Mouse (Mus musculus) kidney, postnatal 0 days (tissue): ENCODE data around the gene Mapkap1. TPM values are rescaled to one million over a fixed set of nuclear protein-coding genes. Genes with fewer than 3 reads are reported as not detected.

Experiments used
- ATAC-seq: fragments of 200-750 bp; cut with Nextera tagmentation; replicated peaks from 2 replicates; pipeline ENCODE4 v1.8.0; 2017; ENCODE audit warnings: low read depth, moderate number of reproducible peaks, moderate TSS enrichment, moderate library complexity; ENCODE audit not compliant: low FRiP score
- DNase-seq: peaks from one replicate; pipeline ENCODE4 v3.0.0-alpha.2; 2016; ENCODE audit warnings: low spot score
- H3K27ac ChIP-seq: fragments of 300-500 bp; sonication (generic); 2 replicates; pipeline ENCODE4 v1.5.1; 2014; ENCODE audit warnings: mild to moderate bottlenecking
- H3K27me3 ChIP-seq: fragments of 300-500 bp; sonication (generic); 2 replicates; pipeline ENCODE4 v1.6.1; 2014; ENCODE audit warnings: low read length, mixed read lengths; ENCODE audit not compliant: insufficient read depth
- H3K36me3 ChIP-seq: fragments of 300-500 bp; sonication (generic); 2 replicates; pipeline ENCODE4 v1.6.1; 2014; ENCODE audit warnings: low read length, mixed read lengths; ENCODE audit not compliant: insufficient read depth
- H3K4me1 ChIP-seq: fragments of 300-500 bp; sonication (generic); replicated peaks from 2 replicates; pipeline ENCODE4 v1.6.1; 2014; ENCODE audit warnings: antibody characterized with exemption, low read length, mixed read lengths; ENCODE audit not compliant: insufficient read depth
- H3K4me2 ChIP-seq: fragments of 300-500 bp; sonication (generic); 2 replicates; pipeline ENCODE4 v1.6.1; 2014; ENCODE audit warnings: mild to moderate bottlenecking, low read length, moderate library complexity, mixed read lengths
- H3K4me3 ChIP-seq: fragments of 300-500 bp; sonication (generic); replicated peaks from 2 replicates; pipeline ENCODE4 v1.5.1; 2014; ENCODE audit warnings: low read depth, low read length
- H3K9ac ChIP-seq: fragments of 300-500 bp; sonication (generic); 2 replicates; pipeline ENCODE4 v1.6.1; 2014; ENCODE audit warnings: low read depth, low read length
- H3K9me3 ChIP-seq: fragments of 300-500 bp; sonication (generic); replicated peaks from 2 replicates; pipeline ENCODE4 v1.6.1; 2016; ENCODE audit warnings: low read length, inconsistent platforms, mixed read lengths
- CTCF ChIP-seq: IDR thresholded peaks from 2 replicates; pipeline ENCODE4 v1.5.1; 2016; ENCODE audit warnings: antibody characterized with exemption, low read depth, mild to moderate bottlenecking, moderate library complexity
- WGBS: fragments of 180-500 bp; shearing (Covaris S2); extraction: QIAGEN DNeasy Blood & Tissue Kit; methylation state at CpG from one replicate; pipeline ENCODE4 v1.1.7; 2014; 5-methylcytosine and 5-hydroxymethylcytosine counted together
- polyA plus RNA-seq: library from polyadenylated mRNA; unstranded; fragments of >200 nt; fragmentation: Nextera tagmentation; extraction: Ambion mirVana; gene quantifications from 2 replicates; pipeline ENCODE4 v1.2.1, GENCODE M21; 2015

The Mapkap1 gene
- polyA plus RNA-seq, 1 experiment from 2014 or later: 92.3 TPM

DNA sequence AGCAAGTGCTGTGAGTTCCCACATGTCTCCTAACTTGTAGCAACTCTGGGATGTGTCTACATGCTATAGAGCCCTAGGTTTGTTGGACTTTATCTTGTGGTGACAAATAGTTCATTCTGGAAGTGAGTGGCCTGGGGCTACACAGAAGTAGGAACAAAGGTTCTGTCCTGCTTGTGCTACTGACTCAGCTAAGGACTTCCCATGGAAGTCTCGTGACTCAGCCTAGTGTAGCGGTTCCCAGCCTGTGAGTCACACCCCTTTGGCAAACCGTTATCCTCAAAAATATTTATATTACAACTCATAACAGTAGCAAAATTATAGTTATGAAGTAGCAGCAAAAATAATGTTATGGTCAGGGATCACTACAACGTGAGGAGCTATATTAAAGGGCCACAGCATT is 202.9 kb downstream of the Mapkap1 start:
- no peaks in the 10 kb centered on the region for H3K4me1 ChIP-seq
- no peaks in the 10 kb centered on the region for H3K9me3 ChIP-seq
- TF ChIP-seq CTCF: no peak
- WGBS: 86% methylated on average over 4 of the region's 4 CpGs
- no peak overlapping the region for H3K4me2 ChIP-seq
- H3K9ac ChIP-seq: no peak overlapping the region
- ATAC-seq: no peak
- DNase-seq: no peak
- H3K27me3 ChIP-seq: no peaks in the 10 kb centered on the region
- H3K27ac ChIP-seq: no peak overlapping the region
- H3K36me3 ChIP-seq: no peaks in the 10 kb centered on the region
- no peak overlapping the region for H3K4me3 ChIP-seq

GRCm38 (mm10) chr2:34620778-34621415 is 214.3 kb downstream of the Mapkap1 start:
- no peak overlapping the region for H3K4me2 ChIP-seq
- DNase-seq (no peak), ATAC-seq (no peak)
- no peaks in the 10 kb centered on the region for H3K36me3 ChIP-seq
- no peaks in the 10 kb centered on the region for H3K9me3 ChIP-seq
- H3K27ac ChIP-seq: no peak overlapping the region
- H3K4me1 ChIP-seq: 0 out of 2 replicates have a peak, but pooled peaks cover 4% of the 10 kb centered on the region
- TF ChIP-seq CTCF: no peak
- H3K4me3 ChIP-seq: no peak overlapping the region
- WGBS: 43% methylated on average over 10 of the region's 10 CpGs
- H3K9ac ChIP-seq: no peak overlapping the region
- H3K27me3 ChIP-seq: no peaks in the 10 kb centered on the region

DNA sequence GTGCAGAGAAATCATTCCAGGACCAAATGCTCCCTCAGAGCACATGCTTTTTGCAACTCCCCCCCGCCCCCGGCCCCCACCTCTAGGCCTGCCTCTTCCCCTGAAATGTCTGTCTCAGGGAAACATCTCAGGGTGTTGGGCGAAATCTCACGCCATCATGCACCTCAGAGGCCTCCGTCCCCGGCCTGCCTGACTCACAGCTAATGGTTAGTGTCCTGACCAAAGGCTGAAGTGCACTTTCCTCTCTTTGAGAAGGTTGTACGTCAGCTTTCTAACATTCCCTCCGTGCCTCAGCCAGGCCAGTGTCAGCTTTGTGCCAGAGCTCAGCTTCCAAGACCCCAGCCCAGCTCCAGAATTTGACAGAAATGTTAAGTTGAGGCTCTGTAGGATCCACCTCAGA is 214.9 kb downstream of the Mapkap1 start:
- Histone ChIP-seq H3K27me3 (no peaks in the 10 kb centered on the region), H3K4me1 (0 out of 2 replicates have a peak, but pooled peaks cover 4% of the 10 kb centered on the region), H3K9ac (no peak overlapping the region), H3K36me3 (no peaks in the 10 kb centered on the region), H3K4me2 (no peak overlapping the region), H3K27ac (no peak overlapping the region), H3K9me3 (no peaks in the 10 kb centered on the region), H3K4me3 (no peak overlapping the region)
- 80% methylated on average over 8 of the region's 8 CpGs for WGBS
- DNase-seq (no peak), ATAC-seq (peak; percentile 54; the same call in 1 of the 2 replicates)
- TF ChIP-seq CTCF: no peak

GRCm38 (mm10) chr2:34622518-34622917 is 215.9 kb downstream of the Mapkap1 start:
- no peaks in the 10 kb centered on the region for H3K36me3 ChIP-seq
- no peak overlapping the region for H3K27ac ChIP-seq
- no peak overlapping the region for H3K4me3 ChIP-seq
- DNase-seq (peak; percentile 34), ATAC-seq (no peak)
- H3K27me3 ChIP-seq: no peaks in the 10 kb centered on the region
- no peaks in the 10 kb centered on the region for H3K9me3 ChIP-seq
- H3K4me1 ChIP-seq: 0 out of 2 replicates have a peak, but pooled peaks cover 4% of the 10 kb centered on the region
- H3K4me2 ChIP-seq: no peak overlapping the region
- H3K9ac ChIP-seq: no peak overlapping the region
- WGBS: 59% methylated on average over 11 of the region's 11 CpGs
- TF ChIP-seq CTCF: no peak

DNA sequence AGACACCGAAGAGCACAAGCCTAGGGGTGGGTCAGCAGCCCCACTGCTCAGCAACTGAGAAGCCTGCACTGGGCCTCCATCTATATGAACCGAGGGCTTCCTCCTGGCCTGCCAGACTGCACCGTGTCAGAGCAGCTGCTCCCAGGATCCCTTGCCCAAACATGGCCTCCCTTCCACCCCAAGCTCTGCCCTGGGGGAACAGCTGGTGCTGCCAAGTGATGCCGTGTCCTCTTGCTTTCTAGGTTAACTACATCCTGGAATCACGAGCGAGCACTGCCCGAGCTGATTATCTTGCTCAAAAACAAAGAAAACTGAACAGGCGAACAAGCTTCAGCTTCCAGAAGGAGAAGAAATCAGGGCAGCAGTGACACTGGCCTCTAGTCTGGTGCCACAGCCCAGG is 216.6 kb downstream of the Mapkap1 start:
- 75% methylated on average over 8 of the region's 8 CpGs for WGBS
- Histone ChIP-seq H3K4me3 (no peak overlapping the region), H3K4me1 (0 out of 2 replicates have a peak, but pooled peaks cover 4% of the 10 kb centered on the region), H3K27ac (no peak overlapping the region), H3K36me3 (no peaks in the 10 kb centered on the region), H3K9me3 (no peaks in the 10 kb centered on the region), H3K4me2 (no peak overlapping the region), H3K27me3 (no peaks in the 10 kb centered on the region), H3K9ac (no peak overlapping the region)
- ATAC-seq: no peak
- DNase-seq: no peak
- TF ChIP-seq CTCF: no peak

- no peak overlapping the region for H3K4me3 ChIP-seq
- no peaks in the 10 kb centered on the region for H3K27me3 ChIP-seq
- no peak overlapping the region for H3K4me2 ChIP-seq
- no peaks in the 10 kb centered on the region for H3K36me3 ChIP-seq
- no peaks in the 10 kb centered on the region for H3K9me3 ChIP-seq
- ATAC-seq (no peak), DNase-seq (no peak)
- 0 out of 2 replicates have a peak, but pooled peaks cover 4% of the 10 kb centered on the region for H3K4me1 ChIP-seq
- no peak overlapping the region for H3K27ac ChIP-seq
- H3K9ac ChIP-seq: no peak overlapping the region
- TF ChIP-seq CTCF: no peak
- 91% methylated on average over 12 of the region's 12 CpGs for WGBS
Measured at GRCm38 (mm10) chr2:34624076-34624475, 217.5 kb downstream of the Mapkap1 start.
